Mouse (Mus musculus): Measurements from ENCODE around the gene Sh3bp2. TPM values are rescaled to one million over a fixed set of nuclear protein-coding genes. Genes with fewer than 3 reads are reported as not detected.

Sh3bp2 gene
- polyA plus RNA-seq, 1 experiment, result 132 TPM

DNA sequence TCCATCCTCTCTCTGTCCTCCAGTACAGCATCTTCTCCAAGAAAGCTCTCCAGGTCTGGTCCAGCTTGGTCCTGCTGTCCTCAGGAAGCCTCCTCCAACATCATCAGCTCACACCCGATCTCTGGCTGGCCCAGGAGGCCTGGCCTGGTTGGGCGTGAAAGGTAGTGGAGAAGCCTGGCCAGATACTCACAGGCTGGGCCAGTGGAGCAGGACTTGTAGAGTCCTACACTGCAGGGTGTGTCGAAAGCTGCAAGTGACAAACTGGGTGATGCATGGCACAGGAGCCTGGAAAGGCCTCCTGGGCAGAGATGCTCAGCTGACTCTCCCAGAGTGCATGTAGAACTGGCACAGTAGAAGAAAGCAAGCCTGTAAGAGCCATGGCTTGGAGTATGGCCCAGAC lies 4.3 kb upstream of the Sh3bp2 start:
- peak overlapping the region; percentile 69 for H3K27ac ChIP-seq (ENCODE audit: insufficient read depth, low read depth, low read length)
- peaks cover 31% of the 10 kb centered on the region for H3K4me1 ChIP-seq (ENCODE audit: control insufficient read depth, insufficient read depth, low read length)
- H3K4me3 ChIP-seq (ENCODE audit: insufficient read depth, low read length), result no peak overlapping the region
- TF ChIP-seq POLR2A (IDR thresholded peaks at IDR 0.05; ENCODE audit: borderline replicate concordance, low read depth, low read length) (no peak), CTCF (IDR thresholded peaks at IDR 0.05; ENCODE audit: low read depth, low read length) (no peak)

- no peak for TF ChIP-seq POLR2A (IDR thresholded peaks at IDR 0.05; ENCODE audit: borderline replicate concordance, low read depth, low read length)
- H3K4me3 ChIP-seq (ENCODE audit: insufficient read depth, low read length), result no peak overlapping the region
- peaks cover 49% of the 10 kb centered on the region for H3K4me1 ChIP-seq (ENCODE audit: control insufficient read depth, insufficient read depth, low read length)
These were observed 1.6 kb upstream of the Sh3bp2 start for GRCm38 (mm10) chr5:34523958-34524485.

GRCm38 (mm10) chr5:34524511-34524910 lies 1.1 kb upstream of the Sh3bp2 start:
- H3K27ac ChIP-seq (ENCODE audit: insufficient read depth, low read depth, low read length), result no peak overlapping the region
- TF ChIP-seq CTCF (IDR thresholded peaks at IDR 0.05; ENCODE audit: low read depth, low read length), result no peak
- TF ChIP-seq POLR2A (IDR thresholded peaks at IDR 0.05; ENCODE audit: borderline replicate concordance, low read depth, low read length), result no peak
- peaks cover 51% of the 10 kb centered on the region for H3K4me1 ChIP-seq (ENCODE audit: control insufficient read depth, insufficient read depth, low read length)
- no peak overlapping the region for H3K4me3 ChIP-seq (ENCODE audit: insufficient read depth, low read length)

More at GRCm38 (mm10) chr5:34523958-34524485, 1.6 kb upstream of the Sh3bp2 start:
- H3K27ac ChIP-seq (ENCODE audit: insufficient read depth, low read depth, low read length), result no peak overlapping the region

GRCm38 (mm10) chr5:34526477-34526775 lies 788 bp downstream of the Sh3bp2 start:
- H3K4me3 ChIP-seq (ENCODE audit: insufficient read depth, low read length), result peak overlapping the region; percentile 94
- peaks cover 52% of the 10 kb centered on the region for H3K4me1 ChIP-seq (ENCODE audit: control insufficient read depth, insufficient read depth, low read length)
- TF ChIP-seq POLR2A (IDR thresholded peaks at IDR 0.05; ENCODE audit: borderline replicate concordance, low read depth, low read length), result no peak
- no peak for TF ChIP-seq CTCF (IDR thresholded peaks at IDR 0.05; ENCODE audit: low read depth, low read length)
- H3K27ac ChIP-seq (ENCODE audit: insufficient read depth, low read depth, low read length), result peak overlapping the region; percentile 85

GRCm38 (mm10) chr5:34527352-34527751 lies 1.7 kb downstream of the Sh3bp2 start:
- Histone ChIP-seq H3K4me1 (ENCODE audit: control insufficient read depth, insufficient read depth, low read length) (peaks cover 52% of the 10 kb centered on the region), H3K4me3 (ENCODE audit: insufficient read depth, low read length) (peak overlapping the region; percentile 94), H3K27ac (ENCODE audit: insufficient read depth, low read depth, low read length) (peak overlapping the region; percentile 85)
- TF ChIP-seq POLR2A (IDR thresholded peaks at IDR 0.05; ENCODE audit: borderline replicate concordance, low read depth, low read length) (no peak), CTCF (IDR thresholded peaks at IDR 0.05; ENCODE audit: low read depth, low read length) (no peak)

DNA sequence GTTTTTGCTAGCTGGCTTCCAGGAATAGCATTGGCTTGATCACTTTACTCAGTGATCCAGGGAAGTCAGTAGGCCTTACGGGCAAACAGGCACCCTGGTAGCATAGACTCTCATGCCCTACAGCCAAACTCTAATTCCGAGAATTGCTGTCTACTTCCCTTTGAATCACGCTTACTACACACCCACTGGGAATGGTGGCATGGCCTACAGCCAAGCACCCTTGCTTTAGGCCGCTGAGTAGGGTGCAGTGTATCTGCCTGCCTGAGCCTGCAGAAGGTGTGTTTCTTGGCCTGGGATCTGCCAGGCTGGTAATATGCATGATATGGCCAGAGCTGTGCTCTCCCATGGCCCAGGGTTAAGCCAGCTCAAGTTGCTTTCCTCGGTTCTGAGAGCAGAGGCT lies 3.1 kb downstream of the Sh3bp2 start:
- H3K27ac ChIP-seq (ENCODE audit: insufficient read depth, low read depth, low read length), result peak overlapping the region; percentile 85
- TF ChIP-seq POLR2A (IDR thresholded peaks at IDR 0.05; ENCODE audit: borderline replicate concordance, low read depth, low read length), result no peak
- TF ChIP-seq CTCF (IDR thresholded peaks at IDR 0.05; ENCODE audit: low read depth, low read length), result no peak
- H3K4me3 ChIP-seq (ENCODE audit: insufficient read depth, low read length), result peak overlapping the region; percentile 94
- peaks cover 65% of the 10 kb centered on the region for H3K4me1 ChIP-seq (ENCODE audit: control insufficient read depth, insufficient read depth, low read length)

DNA sequence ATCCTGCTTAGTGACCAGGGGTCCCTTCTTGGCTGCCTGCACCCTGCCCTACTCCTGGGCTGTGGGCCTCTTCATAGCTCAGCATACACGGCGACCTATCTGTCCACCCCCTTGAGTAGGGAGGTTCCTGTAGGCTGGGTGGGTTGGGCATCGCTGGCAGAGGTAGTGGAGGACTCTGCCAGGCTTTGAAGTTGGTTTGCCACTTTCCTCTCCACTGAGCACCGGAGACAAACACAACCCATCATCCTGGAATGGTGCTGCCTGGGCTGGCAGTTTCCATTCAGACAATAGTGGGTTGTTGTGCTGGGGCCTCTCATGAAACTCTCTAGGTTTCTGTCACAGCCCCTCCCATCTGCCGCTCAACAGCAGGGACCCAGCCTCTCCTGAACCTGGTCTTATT lies 4.5 kb downstream of the Sh3bp2 start:
- peaks cover 75% of the 10 kb centered on the region for H3K4me1 ChIP-seq (ENCODE audit: control insufficient read depth, insufficient read depth, low read length)
- no peak for TF ChIP-seq POLR2A (IDR thresholded peaks at IDR 0.05; ENCODE audit: borderline replicate concordance, low read depth, low read length)
- TF ChIP-seq CTCF (IDR thresholded peaks at IDR 0.05; ENCODE audit: low read depth, low read length), result no peak

DNA sequence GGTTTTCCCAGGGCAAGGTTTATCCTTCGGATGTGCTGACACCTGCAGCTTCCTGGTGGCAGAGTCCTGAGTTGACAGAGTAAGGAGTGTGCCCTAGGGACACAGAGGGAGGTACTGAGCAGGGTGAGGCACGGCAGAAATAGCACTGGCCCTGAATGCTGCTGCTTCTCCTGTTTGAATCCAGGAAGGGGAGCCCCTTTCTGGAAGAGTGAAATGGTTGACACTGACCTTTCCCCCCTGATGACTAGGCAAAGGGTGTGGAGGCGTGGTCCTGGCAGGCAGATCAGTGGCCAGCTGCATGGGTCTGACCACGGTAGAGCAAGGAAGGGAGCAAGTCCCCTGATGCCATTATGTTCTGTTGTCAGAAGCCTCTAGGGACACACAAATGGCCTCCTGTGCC lies 5.0 kb downstream of the Sh3bp2 start:
- peaks cover 81% of the 10 kb centered on the region for H3K4me1 ChIP-seq (ENCODE audit: control insufficient read depth, insufficient read depth, low read length)
- H3K27ac ChIP-seq (ENCODE audit: insufficient read depth, low read depth, low read length), result peak overlapping the region; percentile 99
- TF ChIP-seq POLR2A (IDR thresholded peaks at IDR 0.05; ENCODE audit: borderline replicate concordance, low read depth, low read length) (no peak), CTCF (IDR thresholded peaks at IDR 0.05; ENCODE audit: low read depth, low read length) (no peak)
- H3K4me3 ChIP-seq (ENCODE audit: insufficient read depth, low read length), result peak overlapping the region; percentile 6; the same call in 1 of the 2 replicates

More for the DNA sequence above, 4.5 kb downstream of the Sh3bp2 start:
- peak overlapping the region; percentile 3; the same call in 1 of the 2 replicates for H3K4me3 ChIP-seq (ENCODE audit: insufficient read depth, low read length)
- peak overlapping the region; percentile 99 for H3K27ac ChIP-seq (ENCODE audit: insufficient read depth, low read depth, low read length)

- Histone ChIP-seq H3K4me1 (ENCODE audit: control insufficient read depth, insufficient read depth, low read length) (peaks cover 94% of the 10 kb centered on the region), H3K4me3 (ENCODE audit: insufficient read depth, low read length) (no peak overlapping the region), H3K27ac (ENCODE audit: insufficient read depth, low read depth, low read length) (peak overlapping the region; percentile 99)
- TF ChIP-seq CTCF (IDR thresholded peaks at IDR 0.05; ENCODE audit: low read depth, low read length), result no peak
- TF ChIP-seq POLR2A (IDR thresholded peaks at IDR 0.05; ENCODE audit: borderline replicate concordance, low read depth, low read length), result no peak
These were observed 7.4 kb downstream of the Sh3bp2 start for GRCm38 (mm10) chr5:34533066-34533465.

DNA sequence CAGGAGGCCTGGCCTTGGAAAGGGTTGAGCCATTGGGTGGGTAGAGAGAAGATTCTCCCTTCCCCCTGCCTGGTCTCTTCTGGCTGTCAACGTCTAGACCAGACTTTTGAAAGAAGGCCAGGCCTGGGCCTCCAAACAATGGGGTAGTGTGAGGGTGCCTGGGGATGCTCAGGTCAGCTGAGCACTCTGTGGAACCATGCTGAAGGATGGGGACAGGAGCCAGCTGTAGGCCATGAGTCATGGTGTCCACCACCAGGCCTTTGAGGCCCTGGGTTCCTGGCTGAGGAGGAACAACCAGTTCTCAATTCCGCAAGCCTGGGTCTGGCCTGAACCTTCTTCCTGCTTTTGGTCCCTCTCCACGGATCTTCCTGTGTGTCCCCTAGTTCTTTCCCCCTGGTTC lies 8.2 kb downstream of the Sh3bp2 start:
- Histone ChIP-seq H3K4me3 (ENCODE audit: insufficient read depth, low read length) (peak overlapping the region; percentile 11; the same call in 1 of the 2 replicates), H3K4me1 (ENCODE audit: control insufficient read depth, insufficient read depth, low read length) (peaks cover 93% of the 10 kb centered on the region), H3K27ac (ENCODE audit: insufficient read depth, low read depth, low read length) (peak overlapping the region; percentile 99)
- TF ChIP-seq CTCF (IDR thresholded peaks at IDR 0.05; ENCODE audit: low read depth, low read length) (no peak), POLR2A (IDR thresholded peaks at IDR 0.05; ENCODE audit: borderline replicate concordance, low read depth, low read length) (no peak)
